Mouse (Mus musculus): Measurements from ENCODE around the gene Pclo. TPM values are rescaled to one million over a fixed set of nuclear protein-coding genes. Genes with fewer than 3 reads are reported as not detected.

Gene Pclo
- not detected in 4 replicates for total RNA-seq (2023)

GRCm38 (mm10) chr5:14514631-14515523, at the start of gene Pclo:
Gene Pclo, plus strand, starts transcription at chr5:14514918.

